Mouse (Mus musculus): ENCODE measurements around the gene Enam. TPM values are rescaled to one million over a fixed set of nuclear protein-coding genes. Genes with fewer than 3 reads are reported as not detected.
"Not testable (repeated sequence)": the region's sequence is repeated elsewhere in the genome, so short reads cannot be mapped to it uniquely, and the experiment has no call there.

Enam gene
- polyA plus RNA-seq, 1 experiment from 2014 or later: not detected

- H3K27ac ChIP-seq (ENCODE audit: low read depth, low read length): no peak overlapping the region
- H3K4me3 ChIP-seq (ENCODE audit: low read depth, low read length): no peak overlapping the region
- ATAC-seq (replicated peaks; ENCODE audit: low FRiP score) (no peak; the same call in 1 of the 2 replicates), DNase-seq (ENCODE audit: low spot score) (no peak)
- H3K9ac ChIP-seq (ENCODE audit: low read length): no peak overlapping the region
- no peaks in the 10 kb centered on the region for H3K36me3 ChIP-seq (ENCODE audit: control insufficient read depth, insufficient read depth, low read length)
- H3K27me3 ChIP-seq (ENCODE audit: control insufficient read depth, insufficient read depth, low read length): no peaks in the 10 kb centered on the region
- no peaks in the 10 kb centered on the region for H3K4me1 ChIP-seq (replicated peaks; ENCODE audit: control insufficient read depth, insufficient read depth, low read length)
- H3K4me2 ChIP-seq (ENCODE audit: low read depth, low read length, severe bottlenecking): no peak overlapping the region
- H3K9me3 ChIP-seq (ENCODE audit: control insufficient read depth, low read length): no peaks in the 10 kb centered on the region
- 12% methylated on average over 2 of the region's 2 CpGs for WGBS
Measured at GRCm38 (mm10) chr5:88519232-88519631, 31.5 kb downstream of the Enam start.

- Histone ChIP-seq H3K36me3 (ENCODE audit: control insufficient read depth, insufficient read depth, low read length) (no peaks in the 10 kb centered on the region), H3K27me3 (ENCODE audit: control insufficient read depth, insufficient read depth, low read length) (no peaks in the 10 kb centered on the region), H3K27ac (ENCODE audit: low read depth, low read length) (no peak within 1 kb of the TSS), H3K4me3 (ENCODE audit: low read depth, low read length) (no peak within 1 kb of the TSS), H3K4me1 (replicated peaks; ENCODE audit: control insufficient read depth, insufficient read depth, low read length) (no peaks in the 10 kb centered on the region), H3K9me3 (ENCODE audit: control insufficient read depth, low read length) (no peaks in the 10 kb centered on the region), H3K9ac (ENCODE audit: low read length) (no peak within 1 kb of the TSS), H3K4me2 (ENCODE audit: low read depth, low read length, severe bottlenecking) (no peak within 1 kb of the TSS)
- no peak for DNase-seq (ENCODE audit: low spot score)
- no peak for ATAC-seq (replicated peaks; ENCODE audit: low FRiP score)
- WGBS: 91% methylated on average over 3 of the region's 3 CpGs
Measured at GRCm38 (mm10) chr5:88527657-88528056, 39.9 kb downstream of the Enam start, which contains the start of gene Jchain. Gene Jchain, minus strand, starts transcription at chr5:88527891.

- DNase-seq (ENCODE audit: low spot score) (no peak), ATAC-seq (replicated peaks; ENCODE audit: low FRiP score) (no peak)
- H3K9me3 ChIP-seq (ENCODE audit: control insufficient read depth, low read length): no peaks in the 10 kb centered on the region
- H3K36me3 ChIP-seq (ENCODE audit: control insufficient read depth, insufficient read depth, low read length): no peaks in the 10 kb centered on the region
- H3K9ac ChIP-seq (ENCODE audit: low read length): no peak overlapping the region
- no peaks in the 10 kb centered on the region for H3K4me1 ChIP-seq (replicated peaks; ENCODE audit: control insufficient read depth, insufficient read depth, low read length)
- H3K27ac ChIP-seq (ENCODE audit: low read depth, low read length): no peak overlapping the region
- no peaks in the 10 kb centered on the region for H3K27me3 ChIP-seq (ENCODE audit: control insufficient read depth, insufficient read depth, low read length)
- no peak overlapping the region for H3K4me3 ChIP-seq (ENCODE audit: low read depth, low read length)
- H3K4me2 ChIP-seq (ENCODE audit: low read depth, low read length, severe bottlenecking): no peak overlapping the region
- WGBS: 79% methylated on average over 1 of the region's 1 CpGs
Measured at GRCm38 (mm10) chr5:88530908-88531307, 43.1 kb downstream of the Enam start.

GRCm38 (mm10) chr5:88534697-88535096, 46.9 kb downstream of the Enam start:
- H3K36me3 ChIP-seq (ENCODE audit: control insufficient read depth, insufficient read depth, low read length): no peaks in the 10 kb centered on the region
- no peaks in the 10 kb centered on the region for H3K4me1 ChIP-seq (replicated peaks; ENCODE audit: control insufficient read depth, insufficient read depth, low read length)
- no peaks in the 10 kb centered on the region for H3K9me3 ChIP-seq (ENCODE audit: control insufficient read depth, low read length)
- H3K27ac ChIP-seq (ENCODE audit: low read depth, low read length): no peak overlapping the region
- no peak for ATAC-seq (replicated peaks; ENCODE audit: low FRiP score)
- no peak overlapping the region for H3K4me3 ChIP-seq (ENCODE audit: low read depth, low read length)
- WGBS: 75% methylated on average over 3 of the region's 3 CpGs
- H3K4me2 ChIP-seq (ENCODE audit: low read depth, low read length, severe bottlenecking): no peak overlapping the region
- no peaks in the 10 kb centered on the region for H3K27me3 ChIP-seq (ENCODE audit: control insufficient read depth, insufficient read depth, low read length)
- H3K9ac ChIP-seq (ENCODE audit: low read length): no peak overlapping the region
- no peak for DNase-seq (ENCODE audit: low spot score)

GRCm38 (mm10) chr5:88540845-88541244, 53.1 kb downstream of the Enam start:
- Histone ChIP-seq H3K27ac (ENCODE audit: low read depth, low read length) (no peak overlapping the region), H3K36me3 (ENCODE audit: control insufficient read depth, insufficient read depth, low read length) (no peaks in the 10 kb centered on the region), H3K9ac (ENCODE audit: low read length) (no peak overlapping the region), H3K4me1 (replicated peaks; ENCODE audit: control insufficient read depth, insufficient read depth, low read length) (no peaks in the 10 kb centered on the region), H3K4me2 (ENCODE audit: low read depth, low read length, severe bottlenecking) (no peak overlapping the region), H3K4me3 (ENCODE audit: low read depth, low read length) (no peak overlapping the region), H3K27me3 (ENCODE audit: control insufficient read depth, insufficient read depth, low read length) (no peaks in the 10 kb centered on the region), H3K9me3 (ENCODE audit: control insufficient read depth, low read length) (no peaks in the 10 kb centered on the region)
- no peak for ATAC-seq (replicated peaks; ENCODE audit: low FRiP score)
- no peak for DNase-seq (ENCODE audit: low spot score)

- no peak overlapping the region for H3K4me3 ChIP-seq (ENCODE audit: low read depth, low read length)
- H3K4me1 ChIP-seq (replicated peaks; ENCODE audit: control insufficient read depth, insufficient read depth, low read length): no peaks in the 10 kb centered on the region
- no peak overlapping the region for H3K9ac ChIP-seq (ENCODE audit: low read length)
- no peaks in the 10 kb centered on the region for H3K9me3 ChIP-seq (ENCODE audit: control insufficient read depth, low read length)
- H3K36me3 ChIP-seq (ENCODE audit: control insufficient read depth, insufficient read depth, low read length): no peaks in the 10 kb centered on the region
- no peaks in the 10 kb centered on the region for H3K27me3 ChIP-seq (ENCODE audit: control insufficient read depth, insufficient read depth, low read length)
- H3K27ac ChIP-seq (ENCODE audit: low read depth, low read length): no peak overlapping the region
- DNase-seq (ENCODE audit: low spot score) (no peak), ATAC-seq (replicated peaks; ENCODE audit: low FRiP score) (peak; percentile 79)
- WGBS: 67% methylated on average over 5 of the region's 5 CpGs
- no peak overlapping the region for H3K4me2 ChIP-seq (ENCODE audit: low read depth, low read length, severe bottlenecking)
Measured at GRCm38 (mm10) chr5:88542651-88543282, 55.0 kb downstream of the Enam start.

GRCm38 (mm10) chr5:88544411-88544810, 56.6 kb downstream of the Enam start:
- not testable (repeated sequence) for H3K9ac ChIP-seq (ENCODE audit: low read length); DNase-seq (ENCODE audit: low spot score); H3K36me3 ChIP-seq (ENCODE audit: control insufficient read depth, insufficient read depth, low read length); H3K4me3 ChIP-seq (ENCODE audit: low read depth, low read length); ATAC-seq (replicated peaks; ENCODE audit: low FRiP score); H3K4me2 ChIP-seq (ENCODE audit: low read depth, low read length, severe bottlenecking); H3K4me1 ChIP-seq (replicated peaks; ENCODE audit: control insufficient read depth, insufficient read depth, low read length); H3K27me3 ChIP-seq (ENCODE audit: control insufficient read depth, insufficient read depth, low read length); H3K9me3 ChIP-seq (ENCODE audit: control insufficient read depth, low read length); H3K27ac ChIP-seq (ENCODE audit: low read depth, low read length)
- 87% methylated on average over 1 of the region's 1 CpGs for WGBS

GRCm38 (mm10) chr5:88545536-88545935, 57.8 kb downstream of the Enam start:
- Histone ChIP-seq H3K27ac (ENCODE audit: low read depth, low read length) (no peak overlapping the region), H3K9ac (ENCODE audit: low read length) (no peak overlapping the region), H3K4me3 (ENCODE audit: low read depth, low read length) (no peak overlapping the region), H3K4me2 (ENCODE audit: low read depth, low read length, severe bottlenecking) (no peak overlapping the region), H3K27me3 (ENCODE audit: control insufficient read depth, insufficient read depth, low read length) (no peaks in the 10 kb centered on the region), H3K9me3 (ENCODE audit: control insufficient read depth, low read length) (no peaks in the 10 kb centered on the region), H3K36me3 (ENCODE audit: control insufficient read depth, insufficient read depth, low read length) (no peaks in the 10 kb centered on the region), H3K4me1 (replicated peaks; ENCODE audit: control insufficient read depth, insufficient read depth, low read length) (no peaks in the 10 kb centered on the region)
- no peak for ATAC-seq (replicated peaks; ENCODE audit: low FRiP score)
- no peak for DNase-seq (ENCODE audit: low spot score)
- WGBS: 84% methylated on average over 7 of the region's 7 CpGs
